Mouse (Mus musculus): ENCODE results near the gene Gpr156.

GRCm38 (mm10) chr16:38008371-38008770 is 92.1 kb downstream of the Gpr156 start:
- TF ChIP-seq POLR2A (IDR thresholded peaks at IDR 0.05; ENCODE audit: low read depth, low read length) (no peak), CHD1 (IDR thresholded peaks at IDR 0.05; ENCODE audit: low read depth, low read length) (no peak), EP300 (IDR thresholded peaks at IDR 0.05; ENCODE audit: low read length) (no peak)

Data from CH12.LX (cell line).